Mouse (Mus musculus) testis, adult 10 weeks (tissue): ENCODE measurements around the gene Mrps15. TPM values are rescaled to one million over a fixed set of nuclear protein-coding genes. Genes with fewer than 3 reads are reported as not detected.

ENCODE experiments used
- polyA plus RNA-seq: library from polyadenylated mRNA; stranded (reverse); fragments of 350-450 nt; fragmentation: Illumina TruSeq; extraction: RNeasy Lipid Tissue Mini Kit (QIAGEN cat#74804); gene quantifications from one replicate; pipeline ENCODE4 v1.2.3, GENCODE M21; 2014; ENCODE audit warnings: low read depth, low replicate concordance

Mrps15 gene
- polyA plus RNA-seq: 73.7 TPM

GRCm38 (mm10) chr4:126046851-126047585 is at the start of gene Mrps15:
Gene Mrps15 (plus strand): TSS chr4:126046925.

GRCm38 (mm10) chr4:126024303-126024900 is 22.3 kb upstream of the Mrps15 start, which contains the start of gene Csf3r:
Gene Csf3r (plus strand): TSS chr4:126024550.

GRCm38 (mm10) chr4:126058134-126058996 is 11.6 kb downstream of the Mrps15 start, which contains the start of gene Oscp1:
Gene Oscp1 (plus strand): TSS chr4:126058565.

GRCm38 (mm10) chr4:126096464-126097111 is 49.9 kb downstream of the Mrps15 start, which contains the start of gene Lsm10:
Gene Lsm10 (plus strand): TSS chr4:126096623.

GRCm38 (mm10) chr4:126103590-126104068 is 56.9 kb downstream of the Mrps15 start, which contains the start of gene Stk40:
Gene Stk40 (plus strand): TSS chr4:126103957.

Other genes starting within 250 kb of the Mrps15 start
- 0.10 TPM for gene Csf3r, start 22.4 kb upstream of the Mrps15 start, polyA plus RNA-seq
- gene Oscp1, start 11.6 kb downstream of the Mrps15 start, polyA plus RNA-seq: 112 TPM
- gene Lsm10, start 49.7 kb downstream of the Mrps15 start, polyA plus RNA-seq: 4.5 TPM
- 3.3 TPM for gene Stk40, start 57.0 kb downstream of the Mrps15 start, polyA plus RNA-seq
- gene Eva1b, start 100.8 kb downstream of the Mrps15 start, polyA plus RNA-seq: not detected
- gene Sh3d21, start 116.6 kb downstream of the Mrps15 start, polyA plus RNA-seq: 151 TPM
- 156 TPM for gene Thrap3, start 155.8 kb downstream of the Mrps15 start, polyA plus RNA-seq
- 0.60 TPM for gene Map7d1, start 209.4 kb downstream of the Mrps15 start, polyA plus RNA-seq
- 11.2 TPM for gene Trappc3, start 215.4 kb downstream of the Mrps15 start, polyA plus RNA-seq
- 0.62 TPM for gene Col8a2, start 239.9 kb downstream of the Mrps15 start, polyA plus RNA-seq